Mouse (Mus musculus) embryonic facial prominence, embryonic 13.5 days (tissue): Measurements from ENCODE around the gene Gpr157. TPM values are rescaled to one million over a fixed set of nuclear protein-coding genes. Genes with fewer than 3 reads are reported as not detected.
A peak's percentile ranks its signal among the peaks of the same experiment; 100 is the strongest.

Experiments used
- ATAC-seq: fragments of 200-750 bp; cut with Nextera tagmentation; 2 replicates; pipeline ENCODE4 v1.8.0; 2017; ENCODE audit warnings: low read depth; ENCODE audit not compliant: insufficient number of reproducible peaks, insufficient read depth, low FRiP score, low TSS enrichment
- H3K27ac ChIP-seq: fragments of 300-500 bp; sonication (generic); 2 replicates; pipeline ENCODE4 v1.5.1; 2015; ENCODE audit warnings: moderate library complexity, mild to moderate bottlenecking, inconsistent platforms
- H3K27me3 ChIP-seq: fragments of 300-500 bp; sonication (generic); 2 replicates; pipeline ENCODE4 v1.6.1; 2015; ENCODE audit warnings: mild to moderate bottlenecking, inconsistent platforms
- H3K36me3 ChIP-seq: fragments of 300-500 bp; sonication (generic); 2 replicates; pipeline ENCODE4 v1.6.1; 2015; ENCODE audit warnings: mild to moderate bottlenecking, inconsistent platforms
- H3K4me1 ChIP-seq: fragments of 300-500 bp; sonication (generic); 2 replicates; pipeline ENCODE4 v1.6.1; 2015; ENCODE audit warnings: inconsistent platforms
- H3K4me2 ChIP-seq: fragments of 300-500 bp; sonication (generic); 2 replicates; pipeline ENCODE4 v1.6.1; 2015; ENCODE audit warnings: moderate library complexity, mild to moderate bottlenecking, inconsistent platforms
- H3K4me3 ChIP-seq: fragments of 300-500 bp; sonication (generic); 2 replicates; pipeline ENCODE4 v1.5.1; 2015; ENCODE audit warnings: mild to moderate bottlenecking, inconsistent platforms
- H3K9ac ChIP-seq: fragments of 300-500 bp; sonication (generic); 2 replicates; pipeline ENCODE4 v1.6.1; 2015; ENCODE audit warnings: mild to moderate bottlenecking, inconsistent platforms
- H3K9me3 ChIP-seq: fragments of 300-500 bp; sonication (generic); 2 replicates; pipeline ENCODE4 v1.6.1; 2016; ENCODE audit warnings: inconsistent platforms
- WGBS: fragments of 180-500 bp; shearing (Covaris S2); methylation state at CpG from one replicate; pipeline ENCODE4 v1.1.7; 2015; ENCODE audit warnings: mixed read lengths; 5-methylcytosine and 5-hydroxymethylcytosine counted together
- polyA plus RNA-seq: library from polyadenylated mRNA; unstranded; fragments of >200 nt; fragmentation: Nextera tagmentation; extraction: Ambion mirVana; gene quantifications from 2 replicates; pipeline ENCODE4 v1.2.1, GENCODE M21; 2015

The Gpr157 gene
- polyA plus RNA-seq, 1 experiment from 2014 or later, result 1.5 TPM

DNA sequence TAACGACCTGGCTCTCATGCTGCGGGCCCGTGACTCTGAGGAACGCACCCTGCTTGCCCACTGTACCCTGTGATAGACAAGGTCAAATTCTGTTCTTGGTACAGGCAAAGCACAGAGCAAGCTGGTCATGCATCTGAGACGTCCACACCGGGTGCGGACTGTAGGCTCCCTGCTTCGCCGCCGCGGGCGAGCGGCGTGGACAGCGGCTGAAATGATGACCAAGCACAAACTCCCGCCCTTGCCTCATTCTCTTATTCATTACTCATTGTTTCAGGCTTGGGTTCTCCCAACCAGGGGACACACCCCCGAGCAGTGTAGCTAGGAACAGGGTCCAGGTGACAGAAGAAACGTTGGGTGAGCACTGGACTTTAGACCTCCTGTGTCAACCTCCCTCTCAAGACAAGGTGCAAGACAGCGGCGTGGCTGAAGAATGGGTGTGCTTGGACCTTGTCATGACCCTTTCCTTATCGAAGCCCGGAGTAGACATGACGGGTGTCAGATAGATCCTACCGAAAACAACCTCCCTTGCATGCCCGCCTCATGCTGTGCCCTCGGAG, 27.4 kb downstream of the Gpr157 start:
- Histone ChIP-seq H3K4me2 (no peak overlapping the region), H3K27ac (no peak overlapping the region), H3K9ac (no peak overlapping the region), H3K9me3 (no peaks in the 10 kb centered on the region), H3K27me3 (no peaks in the 10 kb centered on the region), H3K36me3 (no peaks in the 10 kb centered on the region), H3K4me1 (0 out of 2 replicates have a peak, but pooled peaks cover under 1% of the 10 kb centered on the region), H3K4me3 (no peak overlapping the region)
- ATAC-seq, result no peak
- WGBS, result 92% methylated on average over 26 of the region's 26 CpGs

DNA sequence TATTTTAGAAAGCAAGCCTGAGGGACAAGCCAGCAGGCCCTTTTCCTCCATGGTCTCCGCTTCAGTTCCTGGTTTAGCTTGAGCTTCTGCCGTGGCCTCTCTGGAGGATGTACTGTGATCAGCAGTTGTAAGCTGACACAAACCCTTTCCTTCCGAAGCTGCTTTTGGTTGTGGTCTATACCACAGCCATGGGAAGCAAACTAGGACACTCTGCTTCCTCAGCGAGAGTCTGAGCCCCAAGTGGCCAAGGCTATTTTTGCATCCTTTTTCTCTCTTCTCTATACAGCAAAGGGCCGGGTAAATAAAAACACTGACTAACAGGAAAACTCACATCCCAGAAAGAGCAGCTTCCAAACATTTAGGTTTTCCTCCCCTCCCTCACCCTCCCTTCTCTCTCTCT, 30.1 kb downstream of the Gpr157 start:
- Histone ChIP-seq H3K4me3 (no peak overlapping the region), H3K36me3 (no peaks in the 10 kb centered on the region), H3K27me3 (no peaks in the 10 kb centered on the region), H3K4me2 (no peak overlapping the region), H3K9ac (no peak overlapping the region), H3K27ac (no peak overlapping the region), H3K9me3 (no peaks in the 10 kb centered on the region), H3K4me1 (0 out of 2 replicates have a peak, but pooled peaks cover 10% of the 10 kb centered on the region)
- 29% methylated on average over 5 of the region's 5 CpGs for WGBS
- no peak for ATAC-seq

DNA sequence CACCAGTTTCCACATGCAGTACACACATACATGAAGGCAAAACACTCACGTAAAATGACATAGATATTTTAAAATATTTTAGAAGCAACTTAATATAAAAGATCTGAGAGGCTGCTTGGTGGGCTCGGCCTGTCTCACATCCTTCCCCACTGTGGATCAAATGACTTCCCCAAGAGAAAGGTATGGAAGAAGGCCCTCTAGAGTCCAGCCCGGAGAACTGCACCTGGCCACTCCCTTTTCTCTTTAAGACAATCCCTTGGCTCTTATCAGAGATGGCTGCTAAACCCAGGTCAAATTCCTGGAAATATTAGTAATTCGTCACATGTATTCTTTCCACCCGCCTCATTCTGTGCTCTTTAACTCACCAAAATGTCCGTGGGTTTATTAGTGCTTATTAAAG, 31.0 kb downstream of the Gpr157 start:
- Histone ChIP-seq H3K27ac (no peak overlapping the region), H3K4me3 (no peak overlapping the region), H3K9ac (no peak overlapping the region), H3K4me1 (0 out of 2 replicates have a peak, but pooled peaks cover 10% of the 10 kb centered on the region), H3K27me3 (no peaks in the 10 kb centered on the region), H3K4me2 (no peak overlapping the region), H3K36me3 (no peaks in the 10 kb centered on the region), H3K9me3 (no peaks in the 10 kb centered on the region)
- WGBS, result 69% methylated on average over 6 of the region's 6 CpGs
- no peak for ATAC-seq

DNA sequence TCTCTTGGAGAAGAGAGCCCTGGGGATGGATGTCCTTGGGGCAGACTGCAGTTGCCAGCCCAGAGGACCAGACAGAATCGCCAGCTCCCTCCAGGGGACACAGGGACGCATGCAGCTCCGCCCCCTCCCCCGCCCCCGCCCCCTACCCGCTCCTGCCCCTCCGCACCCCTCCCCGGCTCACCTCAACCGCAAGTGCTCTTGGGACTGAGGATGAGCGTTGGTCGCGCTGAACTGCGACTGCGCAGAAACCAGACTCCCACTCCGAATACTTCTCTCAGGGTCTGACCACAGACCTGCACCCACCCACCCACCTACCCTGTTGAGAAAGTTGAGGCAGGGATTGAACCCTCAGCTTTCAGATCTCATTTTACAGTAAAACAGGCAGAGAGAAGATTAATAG, 31.9 kb downstream of the Gpr157 start, which contains the start of gene Slc2a5:
Slc2a5 (plus strand) TSS at position 229 of the 400 bp plus-strand sequence.
- Histone ChIP-seq H3K4me2 (peak within 1 kb of the TSS; percentile 47), H3K9me3 (no peaks in the 10 kb centered on the region), H3K4me3 (0 out of 2 replicates have a peak within 1 kb of the TSS, but pooled peaks have one; percentile 4), H3K27ac (no peak within 1 kb of the TSS), H3K4me1 (0 out of 2 replicates have a peak, but pooled peaks cover 10% of the 10 kb centered on the region), H3K9ac (no peak within 1 kb of the TSS), H3K36me3 (no peaks in the 10 kb centered on the region), H3K27me3 (no peaks in the 10 kb centered on the region)
- 6% methylated on average over 15 of the region's 15 CpGs for WGBS
- ATAC-seq, result no peak

- Histone ChIP-seq H3K27ac (no peak overlapping the region), H3K27me3 (no peaks in the 10 kb centered on the region), H3K4me2 (peak overlapping the region; percentile 47), H3K9ac (no peak overlapping the region), H3K4me1 (0 out of 2 replicates have a peak, but pooled peaks cover 10% of the 10 kb centered on the region), H3K9me3 (no peaks in the 10 kb centered on the region), H3K36me3 (no peaks in the 10 kb centered on the region), H3K4me3 (no peak overlapping the region)
- 60% methylated on average over 14 of the region's 14 CpGs for WGBS
- no peak for ATAC-seq
Measured at GRCm38 (mm10) chr4:150119640-150120039, 32.5 kb downstream of the Gpr157 start.

DNA sequence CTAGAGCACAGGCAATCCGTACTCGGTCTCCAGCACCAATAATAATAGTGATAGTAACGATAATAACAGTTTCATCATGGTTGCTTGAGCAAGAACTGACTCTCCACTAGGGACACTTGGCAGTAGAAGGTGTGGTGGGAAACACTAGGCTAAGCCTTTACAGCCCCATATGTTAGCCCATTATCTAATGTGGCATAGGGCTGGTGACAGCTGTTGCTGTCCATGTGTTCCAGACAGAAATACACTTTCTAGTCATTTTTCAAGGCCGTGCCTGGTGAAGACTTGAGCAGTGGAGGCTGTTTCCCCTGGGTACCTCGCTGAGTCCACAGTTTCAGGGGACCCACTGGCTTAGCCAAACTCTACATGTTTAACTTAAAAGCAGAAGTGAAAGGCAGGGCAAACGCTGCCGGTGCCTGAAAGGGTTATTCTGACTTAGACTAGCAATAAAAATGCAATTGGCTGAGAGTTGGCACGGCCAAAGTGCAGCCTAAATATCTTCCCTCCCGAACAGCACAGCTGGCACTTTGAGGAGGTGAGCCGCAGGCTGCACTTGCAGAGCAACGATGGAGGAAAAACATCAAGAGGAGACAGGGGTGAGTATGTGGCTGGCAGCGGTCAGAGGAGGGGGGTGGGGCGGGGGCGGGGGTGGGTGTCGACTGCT, 33.1 kb downstream of the Gpr157 start:
- H3K9ac ChIP-seq, result no peak overlapping the region
- WGBS, result 50% methylated on average over 15 of the region's 15 CpGs
- H3K4me2 ChIP-seq, result no peak overlapping the region
- ATAC-seq, result no peak
- no peaks in the 10 kb centered on the region for H3K9me3 ChIP-seq
- H3K36me3 ChIP-seq, result no peaks in the 10 kb centered on the region
- no peak overlapping the region for H3K27ac ChIP-seq
- no peak overlapping the region for H3K4me3 ChIP-seq
- no peaks in the 10 kb centered on the region for H3K27me3 ChIP-seq
- 0 out of 2 replicates have a peak, but pooled peaks cover 10% of the 10 kb centered on the region for H3K4me1 ChIP-seq

DNA sequence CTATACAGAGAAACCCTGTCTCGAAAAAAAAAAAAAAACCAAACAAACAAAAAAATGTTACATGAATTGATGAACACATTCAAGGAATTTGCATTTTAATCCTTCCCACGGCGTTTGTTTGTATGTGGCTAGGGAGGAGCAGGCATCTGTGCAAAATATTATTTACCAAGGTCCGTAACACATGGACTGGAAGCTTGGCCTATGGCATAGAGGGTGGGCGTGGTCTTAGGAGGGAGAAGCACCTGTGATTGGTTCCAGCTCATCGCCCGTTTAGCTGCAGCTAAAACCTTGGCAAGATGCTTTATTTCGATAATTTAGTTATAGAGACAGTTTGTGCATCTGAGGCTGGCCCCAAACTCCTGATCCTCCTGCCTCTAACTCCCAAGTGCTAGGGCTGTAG, 34.3 kb downstream of the Gpr157 start:
- Histone ChIP-seq H3K27me3 (no peaks in the 10 kb centered on the region), H3K4me2 (no peak overlapping the region), H3K9ac (no peak overlapping the region), H3K9me3 (no peaks in the 10 kb centered on the region), H3K4me3 (no peak overlapping the region), H3K4me1 (0 out of 2 replicates have a peak, but pooled peaks cover 10% of the 10 kb centered on the region), H3K36me3 (no peaks in the 10 kb centered on the region), H3K27ac (no peak overlapping the region)
- 71% methylated on average over 8 of the region's 8 CpGs for WGBS
- ATAC-seq, result no peak

DNA sequence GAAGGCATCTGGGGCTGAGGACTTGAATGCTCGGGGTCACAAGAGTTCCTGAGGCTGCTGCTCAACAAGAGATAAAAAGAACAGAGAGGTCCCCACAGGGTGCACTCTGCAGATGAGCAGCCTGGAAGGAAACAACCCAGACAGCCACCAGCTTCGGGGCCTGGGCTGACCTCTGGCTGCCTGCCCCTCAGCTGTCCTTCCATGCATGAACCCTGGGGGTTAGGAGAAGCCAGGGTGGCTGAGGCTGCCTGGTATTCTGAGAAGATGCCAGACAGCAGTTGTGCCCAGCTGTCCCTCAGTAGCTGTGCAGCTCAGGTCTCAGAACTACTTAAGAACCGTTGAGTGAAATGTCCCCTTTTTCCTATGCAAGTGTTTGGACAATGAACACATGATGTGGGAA, 35.3 kb downstream of the Gpr157 start:
- no peak for ATAC-seq
- WGBS, result 56% methylated on average over 3 of the region's 3 CpGs
- Histone ChIP-seq H3K27ac (no peak overlapping the region), H3K36me3 (no peaks in the 10 kb centered on the region), H3K9ac (no peak overlapping the region), H3K9me3 (no peaks in the 10 kb centered on the region), H3K4me1 (0 out of 2 replicates have a peak, but pooled peaks cover 10% of the 10 kb centered on the region), H3K4me3 (no peak overlapping the region), H3K27me3 (no peaks in the 10 kb centered on the region), H3K4me2 (no peak overlapping the region)

GRCm38 (mm10) chr4:150126373-150126772, 39.2 kb downstream of the Gpr157 start:
- no peak for ATAC-seq
- Histone ChIP-seq H3K4me2 (no peak overlapping the region), H3K27ac (no peak overlapping the region), H3K4me3 (no peak overlapping the region), H3K9me3 (no peaks in the 10 kb centered on the region), H3K27me3 (no peaks in the 10 kb centered on the region), H3K4me1 (no peaks in the 10 kb centered on the region), H3K36me3 (no peaks in the 10 kb centered on the region), H3K9ac (no peak overlapping the region)
- WGBS, result 85% methylated on average over 5 of the region's 5 CpGs

GRCm38 (mm10) chr4:150127894-150128293, 40.7 kb downstream of the Gpr157 start:
- peaks cover 4% of the 10 kb centered on the region for H3K4me1 ChIP-seq
- no peak overlapping the region for H3K27ac ChIP-seq
- no peak overlapping the region for H3K9ac ChIP-seq
- 86% methylated on average over 7 of the region's 7 CpGs for WGBS
- no peaks in the 10 kb centered on the region for H3K9me3 ChIP-seq
- no peak for ATAC-seq
- H3K4me3 ChIP-seq, result no peak overlapping the region
- H3K27me3 ChIP-seq, result no peaks in the 10 kb centered on the region
- H3K36me3 ChIP-seq, result no peaks in the 10 kb centered on the region
- H3K4me2 ChIP-seq, result no peak overlapping the region

DNA sequence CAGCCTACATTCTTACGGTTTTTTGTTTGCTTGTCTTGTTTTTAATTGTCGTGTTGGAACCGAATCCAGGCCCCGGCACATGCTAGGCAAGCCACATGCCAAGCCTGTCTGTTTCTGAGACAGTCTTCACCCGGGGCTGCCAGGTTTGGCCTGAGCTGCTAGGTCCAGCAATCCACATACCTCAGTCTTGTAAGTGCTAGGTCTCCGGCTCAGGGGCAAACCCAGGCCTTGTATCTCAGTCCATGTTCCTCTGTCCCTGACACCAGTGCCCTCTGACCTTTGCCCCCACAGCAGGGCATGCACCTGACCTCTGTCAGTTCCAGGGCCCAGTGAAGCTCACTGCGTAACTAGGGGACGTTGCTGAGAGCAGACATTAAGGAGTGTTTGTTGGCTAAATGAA, 41.4 kb downstream of the Gpr157 start:
- peaks cover 10% of the 10 kb centered on the region for H3K4me1 ChIP-seq
- H3K27ac ChIP-seq, result no peak overlapping the region
- H3K4me2 ChIP-seq, result no peak overlapping the region
- H3K9ac ChIP-seq, result no peak overlapping the region
- no peaks in the 10 kb centered on the region for H3K27me3 ChIP-seq
- ATAC-seq, result no peak
- 52% methylated on average over 8 of the region's 8 CpGs for WGBS
- H3K36me3 ChIP-seq, result no peaks in the 10 kb centered on the region
- no peaks in the 10 kb centered on the region for H3K9me3 ChIP-seq
- no peak overlapping the region for H3K4me3 ChIP-seq

- H3K9me3 ChIP-seq, result no peaks in the 10 kb centered on the region
- H3K27ac ChIP-seq, result no peak overlapping the region; the same call in 1 of the 2 replicates
- no peak overlapping the region for H3K9ac ChIP-seq
- whole genome bisulfite sequencing, result 40% methylated on average over 2 of the region's 2 CpGs
- no peaks in the 10 kb centered on the region for H3K27me3 ChIP-seq
- peaks cover 10% of the 10 kb centered on the region for H3K4me1 ChIP-seq
- no peak overlapping the region for H3K4me2 ChIP-seq
- H3K4me3 ChIP-seq, result no peak overlapping the region
- no peaks in the 10 kb centered on the region for H3K36me3 ChIP-seq
- no peak for ATAC-seq
Measured at GRCm38 (mm10) chr4:150130661-150131060, 43.5 kb downstream of the Gpr157 start.
